Mouse (Mus musculus): ENCODE results near the gene Lypd5. TPM values are rescaled to one million over a fixed set of nuclear protein-coding genes. Genes with fewer than 3 reads are reported as not detected.

Gene Lypd5
- polyA plus RNA-seq, 1 experiment, result not detected

DNA sequence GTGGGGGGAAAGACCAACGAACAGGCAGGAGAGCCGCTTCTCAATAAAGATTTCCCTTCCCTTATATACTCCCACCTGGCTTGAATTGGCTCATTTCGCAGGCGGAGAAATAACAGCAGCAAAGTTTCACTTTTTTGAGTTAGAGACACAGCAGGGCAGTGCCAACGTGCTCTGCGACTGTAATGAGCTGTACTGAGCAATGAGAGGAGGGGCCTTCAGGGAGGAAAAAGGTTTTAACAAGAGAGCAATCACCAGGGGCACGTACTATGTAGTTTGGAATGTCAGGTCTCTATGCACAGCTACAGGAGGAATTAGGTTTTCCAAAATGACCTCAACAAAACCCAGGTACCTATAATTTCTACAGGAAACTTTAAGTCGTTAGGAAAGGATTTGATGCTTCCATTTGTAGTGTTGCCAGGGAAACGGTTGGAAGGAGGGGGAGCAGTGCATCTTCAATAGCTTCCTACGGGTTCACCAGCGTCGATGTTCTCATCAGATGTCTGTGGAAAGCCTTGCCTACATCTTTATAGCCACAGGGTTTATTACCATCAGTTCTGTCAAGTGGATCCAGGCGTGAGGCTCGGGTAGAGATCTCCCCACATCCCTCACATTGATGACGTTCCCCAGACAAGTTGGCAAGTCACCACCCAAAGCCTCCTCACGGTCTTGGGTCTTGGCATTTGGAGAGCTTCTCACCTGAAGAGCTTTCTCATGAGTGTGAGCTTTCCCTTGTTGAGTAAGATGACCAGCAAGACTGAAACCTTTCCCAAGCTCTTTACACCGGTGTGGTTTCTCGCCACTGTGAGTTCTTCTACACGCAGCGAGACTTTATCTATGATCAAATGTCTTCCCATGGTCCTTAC lies 22.5 kb upstream of the Lypd5 start:
- TF ChIP-seq CTCF (IDR thresholded peaks at IDR 0.05; ENCODE audit: low read depth, low read length) (no peak), POLR2A (IDR thresholded peaks at IDR 0.05; ENCODE audit: borderline replicate concordance, low read depth, low read length) (no peak)
- Histone ChIP-seq H3K27ac (ENCODE audit: insufficient read depth, low read depth, low read length) (no peak overlapping the region), H3K4me3 (ENCODE audit: insufficient read depth, low read length) (no peak overlapping the region), H3K4me1 (ENCODE audit: control insufficient read depth, insufficient read depth, low read length) (no peaks in the 10 kb centered on the region)

DNA sequence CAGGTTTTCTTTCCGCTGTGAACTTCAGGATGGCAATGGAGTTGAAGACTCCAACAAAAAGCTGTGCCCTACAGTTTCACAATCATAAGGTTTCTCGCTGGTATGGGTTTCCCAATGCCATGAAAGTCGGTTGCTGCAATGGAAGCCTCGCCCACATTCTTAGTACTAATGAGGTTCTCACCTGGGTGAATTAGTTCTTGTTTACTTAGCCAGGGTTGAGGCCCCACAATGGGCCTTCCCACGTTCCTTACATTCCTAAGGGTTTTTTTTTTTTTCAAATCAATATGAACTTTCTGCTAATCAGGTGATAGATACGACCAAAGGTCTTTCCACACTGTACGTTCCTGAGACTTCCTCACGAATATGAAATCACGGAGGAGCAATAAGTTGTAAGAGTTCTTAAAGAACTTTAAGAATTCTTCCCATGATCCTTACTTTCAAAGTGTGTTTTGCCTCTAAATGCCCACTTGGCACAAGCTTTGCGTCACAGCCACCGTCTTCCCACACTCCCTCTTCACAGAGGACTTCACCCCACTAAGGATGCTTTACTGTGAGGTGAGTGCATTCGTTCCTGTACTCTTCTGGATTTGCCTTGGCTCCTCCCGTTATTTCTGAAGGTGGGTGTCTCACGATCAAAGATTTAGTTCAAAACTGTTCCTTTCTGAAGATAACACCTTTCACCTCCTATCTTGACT lies 21.6 kb upstream of the Lypd5 start:
- no peaks in the 10 kb centered on the region for H3K4me1 ChIP-seq (ENCODE audit: control insufficient read depth, insufficient read depth, low read length)
- no peak for TF ChIP-seq POLR2A (IDR thresholded peaks at IDR 0.05; ENCODE audit: borderline replicate concordance, low read depth, low read length)
- no peak overlapping the region for H3K4me3 ChIP-seq (ENCODE audit: insufficient read depth, low read length)
- H3K27ac ChIP-seq (ENCODE audit: insufficient read depth, low read depth, low read length), result no peak overlapping the region

DNA sequence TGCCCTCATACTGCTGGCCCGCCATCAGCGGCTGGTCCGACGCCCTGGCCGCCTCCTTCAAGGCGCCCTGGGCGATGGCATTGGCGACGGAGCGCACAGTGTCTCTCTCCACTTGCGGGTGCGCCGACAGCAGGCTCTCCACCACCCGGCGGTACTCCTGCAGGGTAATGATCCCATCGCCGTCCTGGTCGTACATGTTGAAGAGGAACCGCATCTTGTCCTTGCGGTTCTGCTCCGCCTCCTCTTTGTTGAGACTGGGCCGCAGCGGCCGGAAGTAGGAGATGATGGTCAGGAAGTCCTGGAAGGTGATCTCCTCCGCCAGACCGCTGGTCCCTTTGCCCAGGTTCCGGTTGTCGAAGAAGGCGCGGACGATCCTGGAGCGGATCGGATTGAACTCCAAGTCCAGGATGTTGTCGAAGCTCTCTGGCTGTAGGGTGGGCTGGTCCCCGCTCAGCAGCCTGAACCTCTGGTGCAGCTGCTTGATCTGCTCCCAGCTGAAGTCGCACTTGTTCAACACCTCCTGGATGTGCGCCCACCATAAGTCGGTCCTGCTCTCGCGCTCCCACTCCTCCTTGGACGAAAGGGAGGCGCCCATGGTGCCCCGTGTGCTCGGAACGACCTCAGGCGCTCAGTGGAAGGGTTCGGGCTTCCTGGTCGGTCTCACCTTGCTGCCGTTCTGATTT lies 15.6 kb upstream of the Lypd5 start, which contains the start of gene Tescl:
TSS of gene Tescl (minus strand) at position 633 of the 683 bp plus-strand sequence.
- Histone ChIP-seq H3K4me1 (ENCODE audit: control insufficient read depth, insufficient read depth, low read length) (no peaks in the 10 kb centered on the region), H3K4me3 (ENCODE audit: insufficient read depth, low read length) (no peak within 1 kb of the TSS), H3K27ac (ENCODE audit: insufficient read depth, low read depth, low read length) (no peak within 1 kb of the TSS)
- TF ChIP-seq CTCF (IDR thresholded peaks at IDR 0.05; ENCODE audit: low read depth, low read length) (no peak), POLR2A (IDR thresholded peaks at IDR 0.05; ENCODE audit: borderline replicate concordance, low read depth, low read length) (no peak)

DNA sequence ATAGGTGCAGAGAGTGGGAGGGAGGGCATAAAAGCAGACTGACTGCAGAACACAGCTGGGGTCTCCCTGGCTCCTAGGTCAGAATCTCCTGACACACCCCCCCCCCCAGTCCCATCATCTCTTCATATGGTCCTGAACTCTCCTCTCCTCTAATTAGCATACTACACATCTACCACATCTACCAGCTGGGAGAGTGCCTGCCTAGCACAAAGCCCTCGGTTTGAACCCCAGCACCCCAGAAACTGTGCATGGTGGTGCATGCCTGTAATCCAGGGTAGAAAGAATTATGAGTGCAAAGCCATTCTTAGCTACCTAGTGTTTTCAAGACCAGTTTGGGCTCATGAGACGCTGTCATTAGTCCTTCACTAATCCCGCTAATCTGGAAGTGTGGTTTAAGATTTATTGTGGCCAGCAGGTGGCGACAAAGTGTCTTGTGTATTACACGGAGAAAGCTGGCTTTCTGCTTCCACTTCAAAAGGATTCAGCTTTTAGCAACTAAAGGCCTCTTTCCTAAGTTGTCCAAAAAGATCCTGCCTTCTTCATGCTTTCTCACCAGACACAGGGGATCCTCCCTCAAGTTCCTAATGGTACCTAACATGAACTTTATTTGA lies 13.2 kb upstream of the Lypd5 start:
- no peak overlapping the region for H3K27ac ChIP-seq (ENCODE audit: insufficient read depth, low read depth, low read length)
- no peaks in the 10 kb centered on the region for H3K4me1 ChIP-seq (ENCODE audit: control insufficient read depth, insufficient read depth, low read length)
- H3K4me3 ChIP-seq (ENCODE audit: insufficient read depth, low read length), result no peak overlapping the region
- no peak for TF ChIP-seq CTCF (IDR thresholded peaks at IDR 0.05; ENCODE audit: low read depth, low read length)
- no peak for TF ChIP-seq POLR2A (IDR thresholded peaks at IDR 0.05; ENCODE audit: borderline replicate concordance, low read depth, low read length)

DNA sequence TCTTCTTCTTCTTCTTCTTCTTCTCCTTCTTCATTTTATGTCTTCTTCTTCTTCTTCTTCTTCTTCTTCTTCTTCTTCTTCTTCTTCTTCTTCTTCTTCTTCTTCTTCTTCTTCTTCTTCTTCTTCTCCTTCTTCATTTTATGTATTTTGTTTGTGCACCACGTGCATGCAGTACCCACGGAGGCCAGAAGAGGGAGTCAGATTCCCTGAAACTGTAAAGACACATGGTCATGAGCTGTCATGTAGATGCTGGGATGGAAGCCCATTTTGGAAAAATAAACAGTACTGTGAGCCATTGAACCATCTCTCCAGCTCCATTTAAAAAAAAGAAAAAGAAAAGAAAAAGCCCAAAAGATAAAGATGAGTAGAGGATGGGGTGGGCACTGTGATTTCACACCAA lies 10.8 kb upstream of the Lypd5 start:
- Histone ChIP-seq H3K4me1 (ENCODE audit: control insufficient read depth, insufficient read depth, low read length) (no peaks in the 10 kb centered on the region), H3K27ac (ENCODE audit: insufficient read depth, low read depth, low read length) (no peak overlapping the region), H3K4me3 (ENCODE audit: insufficient read depth, low read length) (no peak overlapping the region)
- no peak for TF ChIP-seq CTCF (IDR thresholded peaks at IDR 0.05; ENCODE audit: low read depth, low read length)

DNA sequence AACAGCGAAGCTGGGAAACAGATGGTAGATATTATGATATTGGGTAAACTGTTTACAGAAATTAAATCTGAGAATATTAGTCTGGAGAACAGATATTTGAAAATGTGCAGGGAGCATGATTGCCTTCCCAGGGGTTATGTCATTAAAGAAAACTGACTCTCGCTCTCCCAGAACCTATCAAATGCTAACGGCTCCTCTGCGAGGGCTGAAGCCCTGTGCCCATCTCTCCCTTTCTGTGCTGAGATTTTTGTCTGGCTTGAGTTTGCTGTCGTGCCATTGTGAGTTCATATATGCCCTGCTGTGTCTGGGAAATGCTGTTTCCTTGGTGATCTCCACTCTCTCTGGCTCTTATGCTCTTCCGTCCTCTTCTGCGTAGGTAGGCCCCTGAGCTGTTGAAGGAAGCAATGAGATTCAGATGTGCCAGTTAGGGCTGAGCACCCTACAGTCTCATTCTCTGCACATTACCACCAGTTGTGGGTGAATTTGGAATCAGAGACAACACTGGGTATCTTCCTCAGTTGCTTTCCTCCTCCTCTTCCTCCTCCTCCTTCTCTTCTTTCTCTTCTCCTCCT lies 5.2 kb upstream of the Lypd5 start:
- TF ChIP-seq CTCF (IDR thresholded peaks at IDR 0.05; ENCODE audit: low read depth, low read length) (no peak), POLR2A (IDR thresholded peaks at IDR 0.05; ENCODE audit: borderline replicate concordance, low read depth, low read length) (no peak)
- no peak overlapping the region for H3K27ac ChIP-seq (ENCODE audit: insufficient read depth, low read depth, low read length)
- H3K4me1 ChIP-seq (ENCODE audit: control insufficient read depth, insufficient read depth, low read length), result no peaks in the 10 kb centered on the region
- no peak overlapping the region for H3K4me3 ChIP-seq (ENCODE audit: insufficient read depth, low read length)

DNA sequence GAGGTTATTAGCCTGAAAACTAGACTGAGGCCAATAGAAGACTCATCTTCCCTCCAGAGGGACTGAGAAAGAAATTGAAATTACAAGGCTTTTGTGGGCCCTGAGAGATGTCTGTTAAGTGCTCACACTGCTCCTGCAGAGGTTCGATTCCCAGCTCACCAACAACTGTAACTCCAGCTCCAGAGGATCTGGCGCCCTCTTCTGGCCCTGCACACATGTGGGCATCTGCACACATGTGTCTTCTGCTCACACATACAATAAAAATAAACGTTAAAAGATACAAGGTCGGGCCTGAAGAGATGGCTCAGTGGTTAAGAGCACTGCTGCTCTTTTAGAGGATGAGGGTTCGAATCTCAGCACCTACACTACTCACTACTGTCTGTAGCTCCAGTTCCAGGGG lies 2.6 kb upstream of the Lypd5 start:
- no peak for TF ChIP-seq CTCF (IDR thresholded peaks at IDR 0.05; ENCODE audit: low read depth, low read length)
- TF ChIP-seq POLR2A (IDR thresholded peaks at IDR 0.05; ENCODE audit: borderline replicate concordance, low read depth, low read length), result no peak
- H3K27ac ChIP-seq (ENCODE audit: insufficient read depth, low read depth, low read length), result no peak overlapping the region
- no peaks in the 10 kb centered on the region for H3K4me1 ChIP-seq (ENCODE audit: control insufficient read depth, insufficient read depth, low read length)
- no peak overlapping the region for H3K4me3 ChIP-seq (ENCODE audit: insufficient read depth, low read length)

DNA sequence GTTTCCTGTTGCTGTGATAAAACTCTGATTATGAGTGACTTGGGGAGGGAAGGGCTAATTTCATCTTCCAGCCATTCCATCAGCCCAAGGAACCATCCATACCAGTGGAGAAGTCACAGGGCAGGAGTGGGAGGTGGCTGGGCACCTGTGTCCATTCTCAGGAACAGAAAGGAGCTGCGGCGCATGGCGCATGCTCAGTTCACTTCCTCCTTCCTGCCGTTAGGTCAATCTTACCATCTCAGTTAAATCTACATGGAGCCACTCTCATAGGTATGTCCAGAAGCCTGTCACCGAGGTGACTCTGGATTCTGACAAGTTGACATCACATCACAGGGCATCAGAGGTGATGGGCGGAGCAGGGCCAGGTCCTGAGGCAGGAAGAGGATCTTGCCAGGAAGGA lies 6.7 kb downstream of the Lypd5 start:
- Histone ChIP-seq H3K27ac (ENCODE audit: insufficient read depth, low read depth, low read length) (no peak overlapping the region), H3K4me3 (ENCODE audit: insufficient read depth, low read length) (no peak overlapping the region), H3K4me1 (ENCODE audit: control insufficient read depth, insufficient read depth, low read length) (no peaks in the 10 kb centered on the region)
- TF ChIP-seq CTCF (IDR thresholded peaks at IDR 0.05; ENCODE audit: low read depth, low read length) (no peak), POLR2A (IDR thresholded peaks at IDR 0.05; ENCODE audit: borderline replicate concordance, low read depth, low read length) (no peak)

DNA sequence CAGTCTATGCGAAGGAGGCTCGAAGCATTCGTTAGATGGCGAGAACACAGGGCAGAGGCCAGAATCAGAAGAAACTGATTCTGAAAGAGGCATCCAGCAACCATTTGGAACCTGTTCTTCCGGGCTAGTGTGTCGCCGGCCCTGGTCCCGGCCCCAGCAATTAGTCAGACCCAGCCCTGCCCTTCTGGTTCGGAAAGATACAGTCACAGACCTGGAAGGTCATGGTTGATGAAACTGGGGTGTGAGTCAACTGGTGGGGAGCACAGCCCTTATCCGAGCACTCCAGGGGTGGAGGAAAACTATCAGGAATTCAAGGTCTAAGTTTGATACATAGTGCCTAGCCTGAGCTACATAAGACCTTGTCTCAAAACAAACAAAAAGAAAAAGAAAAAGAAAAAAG lies 7.1 kb downstream of the Lypd5 start:
- H3K4me1 ChIP-seq (ENCODE audit: control insufficient read depth, insufficient read depth, low read length), result no peaks in the 10 kb centered on the region
- TF ChIP-seq CTCF (IDR thresholded peaks at IDR 0.05; ENCODE audit: low read depth, low read length) (no peak), POLR2A (IDR thresholded peaks at IDR 0.05; ENCODE audit: borderline replicate concordance, low read depth, low read length) (no peak)
- H3K27ac ChIP-seq (ENCODE audit: insufficient read depth, low read depth, low read length), result no peak overlapping the region
- H3K4me3 ChIP-seq (ENCODE audit: insufficient read depth, low read length), result no peak overlapping the region
